Mouse (Mus musculus): ENCODE measurements at regions not wholly inside any gene's neighbourhood (a gene's known extent, or its start where the extent isn't known, plus 50 kb on each side); places are given as distances from the start of the nearest gene placed in this dataset.

DNA sequence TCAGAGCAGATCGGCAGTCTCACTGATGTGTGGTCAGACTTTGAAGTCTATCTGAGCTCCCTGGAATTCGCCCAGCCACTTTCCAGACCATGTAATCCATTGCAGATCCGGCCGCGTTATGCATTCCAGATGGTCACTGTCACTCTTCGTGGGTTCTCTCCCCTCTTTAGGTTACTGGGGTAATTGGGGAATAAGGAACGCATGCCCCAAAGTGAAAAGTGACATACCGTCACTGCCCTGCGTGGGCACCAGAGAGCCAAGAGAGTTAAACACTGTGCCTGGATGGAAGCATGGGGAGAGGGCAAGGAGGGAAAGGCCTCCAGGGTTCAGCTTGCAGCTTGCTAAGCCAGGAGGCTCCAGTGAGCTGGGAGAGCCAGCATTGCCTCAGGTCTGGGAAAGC is 108.0 kb downstream of the Gas1 start:
- TF ChIP-seq ZC3H11A (IDR thresholded peaks at IDR 0.05; ENCODE audit: borderline replicate concordance, low read depth, low read length) (no peak), ZNF384 (IDR thresholded peaks at IDR 0.05; ENCODE audit: low read depth, low read length) (no peak), CHD2 (IDR thresholded peaks at IDR 0.05; ENCODE audit: low read depth, low read length) (no peak), MAFK (IDR thresholded peaks at IDR 0.05; ENCODE audit: insufficient read depth, low read depth, low read length) (no peak)
